Mouse (Mus musculus) left cerebral cortex, postnatal 4 days (tissue): Measurements from ENCODE around the gene Cd28. TPM values are rescaled to one million over a fixed set of nuclear protein-coding genes. Genes with fewer than 3 reads are reported as not detected.
"Not testable (repeated sequence)": the region's sequence is repeated elsewhere in the genome, so short reads cannot be mapped to it uniquely, and the experiment has no call there.

Source experiments
- DNase-seq: peaks from one replicate; pipeline ENCODE4 v3.0.0-alpha.2; 2022
- intact Hi-C: fragments of 180-260 bp; cut with DNase I; formaldehyde crosslinking; loops from one replicate; pipeline ENCODE4 v1.15.1; 2025
- total RNA-seq, 2 experiments: library from RNA; stranded (reverse); gene quantifications; 2 replicates each; pipeline ENCODE4 v1.2.3; 2021

Gene Cd28
- total RNA-seq, 2 experiments from 2014 or later, result 0.12 TPM; not detected in 1

GRCm38 (mm10) chr1:60793717-60794116 is 77.1 kb downstream of the Cd28 start:
- intact Hi-C loops, result no loop called here
- no peak for DNase-seq

- no peak for DNase-seq
- intact Hi-C loops, result no loop called here
Observed at GRCm38 (mm10) chr1:60795677-60796205, 79.1 kb downstream of the Cd28 start.

DNA sequence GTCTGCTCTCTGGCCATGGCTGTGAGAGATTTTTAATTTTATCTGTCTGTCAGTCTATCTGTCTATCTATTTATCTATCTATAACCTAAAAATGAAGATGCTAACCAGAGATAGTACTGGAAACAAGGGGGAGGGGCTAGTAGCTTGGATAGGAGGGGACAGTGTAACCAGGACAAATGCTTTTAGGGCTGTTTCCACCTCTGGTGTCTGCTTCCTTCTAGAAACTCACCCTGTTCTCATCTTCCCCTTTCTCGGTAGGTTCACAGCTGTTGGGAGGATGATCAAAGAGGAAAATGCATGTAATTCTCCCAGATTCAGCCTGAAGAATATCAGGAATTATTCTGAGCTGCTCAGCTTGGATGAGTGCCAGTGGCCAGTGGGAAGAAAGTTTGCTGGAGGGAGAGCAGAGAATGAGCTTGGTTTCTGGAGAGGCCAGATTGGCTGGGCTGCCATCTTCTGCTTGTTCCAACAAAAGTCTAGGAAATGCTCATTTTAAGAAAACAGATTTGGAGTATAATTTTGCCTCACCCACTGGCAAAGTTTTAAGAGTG is 83.3 kb downstream of the Cd28 start:
- DNase-seq, result peak; percentile 20

GRCm38 (mm10) chr1:60801210-60801671 is 84.6 kb downstream of the Cd28 start:
- DNase-seq, result no peak
- intact Hi-C loops, result no loop called here

More for the DNA sequence above, 83.3 kb downstream of the Cd28 start:
- intact Hi-C loops, result no loop called here

DNA sequence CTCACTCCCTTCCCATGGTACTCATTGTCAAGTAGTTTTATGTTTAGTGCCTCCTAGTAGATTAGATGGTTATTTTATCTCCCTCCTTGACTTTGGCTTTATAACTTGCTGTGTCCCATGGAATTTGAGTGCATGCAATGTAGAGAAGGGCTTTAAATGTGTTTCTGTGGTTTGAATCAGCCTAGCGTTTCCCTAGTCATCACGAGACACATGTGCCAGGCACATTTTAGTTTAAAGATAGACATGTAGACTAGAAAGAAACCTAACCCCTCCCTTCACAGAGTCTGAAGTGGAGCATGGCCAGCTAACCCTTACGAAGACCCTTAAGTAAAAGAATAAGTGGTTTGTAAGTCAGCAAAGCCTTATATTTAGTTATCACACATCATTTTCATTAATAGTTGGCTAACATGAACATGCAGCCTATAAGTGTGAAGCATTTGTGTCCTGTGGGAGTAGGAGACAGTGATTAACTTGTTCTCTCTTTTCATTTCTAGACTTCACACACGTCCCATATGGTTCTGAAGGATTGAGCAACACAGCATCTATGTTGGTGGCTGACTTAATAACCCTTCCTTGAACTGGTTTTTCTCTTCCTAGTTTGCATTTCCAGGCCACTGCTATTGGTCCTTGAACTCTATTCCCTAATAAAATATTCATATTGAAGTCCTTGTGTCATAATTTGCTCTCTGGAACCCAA is 86.7 kb downstream of the Cd28 start:
- intact Hi-C loops, result no loop called here
- DNase-seq, result no peak

DNA sequence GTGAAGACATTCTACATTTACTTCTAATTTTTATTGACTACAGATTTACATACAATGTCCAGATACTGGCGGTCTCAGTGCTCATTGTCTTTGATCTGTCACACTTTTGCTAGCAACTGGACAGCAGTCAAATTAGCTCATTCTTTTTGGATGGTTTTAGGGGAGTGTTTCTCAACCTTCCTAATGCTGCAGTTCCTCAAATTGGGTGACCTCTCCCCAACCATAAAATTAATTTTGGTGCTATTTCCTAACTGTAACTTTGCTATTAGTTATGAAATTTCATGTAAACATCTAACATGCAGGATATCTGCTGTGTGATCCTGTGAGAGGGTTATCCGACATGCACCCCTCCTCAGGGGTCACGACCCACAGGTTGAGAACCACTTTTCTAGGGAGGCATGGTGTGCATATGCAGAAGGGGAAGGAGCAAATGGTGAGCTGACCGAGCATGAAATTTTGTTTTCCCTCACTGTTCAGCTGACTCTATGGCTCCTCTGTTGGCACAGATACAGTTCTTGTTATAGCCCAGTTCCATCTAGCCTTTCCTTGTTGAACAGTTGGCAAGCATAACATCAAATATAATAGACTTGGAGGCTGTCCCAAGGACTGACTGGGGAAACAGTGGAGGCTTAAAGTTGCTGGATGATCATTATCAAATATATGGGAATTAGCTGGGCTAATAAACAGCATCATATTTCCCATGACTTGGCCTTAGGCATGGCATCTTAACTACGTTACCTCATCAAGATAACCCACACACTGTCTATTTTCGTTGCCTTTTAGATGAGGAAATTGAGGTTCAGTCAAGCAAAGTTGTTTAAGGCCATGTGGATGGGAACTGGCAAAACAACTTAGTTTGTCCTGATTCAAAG is 87.5 kb downstream of the Cd28 start:
- peak; percentile 6 for DNase-seq
- intact Hi-C loops, result no loop called here

DNA sequence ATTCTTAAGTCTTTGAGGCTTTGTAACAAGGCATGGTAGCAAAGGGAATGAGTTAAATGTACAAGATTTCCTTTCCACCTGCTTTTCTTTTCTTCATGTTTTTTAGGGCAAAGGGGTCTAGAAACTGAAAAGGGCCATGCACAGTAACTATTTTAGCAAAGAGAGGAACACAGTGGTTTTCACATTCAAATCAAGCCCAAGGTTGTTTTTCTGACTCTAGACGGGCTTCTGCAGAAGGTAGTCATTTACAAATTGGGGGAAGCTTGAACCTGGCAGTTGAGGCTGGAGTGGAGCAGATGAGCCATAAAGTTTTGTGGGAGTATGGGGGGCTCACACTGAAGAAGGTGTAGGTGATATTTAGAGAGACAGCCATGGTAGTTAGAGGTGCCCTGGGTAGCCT is 88.6 kb downstream of the Cd28 start:
- intact Hi-C loops, result no loop called here
- no peak for DNase-seq

- intact Hi-C loops, result no loop called here
- DNase-seq, result no peak
Observed at GRCm38 (mm10) chr1:60807748-60808147, 91.1 kb downstream of the Cd28 start.

DNA sequence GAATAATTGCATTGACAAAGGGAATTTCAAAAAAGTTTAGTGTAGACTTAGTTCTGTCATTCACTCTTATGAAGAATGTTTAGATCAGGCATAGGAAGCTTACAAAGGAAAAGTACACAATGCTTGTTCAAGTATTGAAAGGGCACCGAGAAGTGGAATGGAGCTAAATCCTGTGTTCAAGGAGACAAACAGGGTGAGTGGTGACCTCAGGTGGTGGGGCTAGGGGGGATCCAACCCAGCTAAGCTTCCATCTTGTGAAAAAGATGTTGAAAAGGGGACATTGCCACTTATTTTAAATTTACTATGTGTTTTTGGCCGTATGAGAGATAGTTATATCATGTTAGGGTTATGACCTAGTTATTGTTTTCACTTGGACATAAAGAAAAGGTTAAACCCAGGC is 91.9 kb downstream of the Cd28 start:
- intact Hi-C loops, result no loop called here
- no peak for DNase-seq

GRCm38 (mm10) chr1:60809166-60809565 is 92.6 kb downstream of the Cd28 start:
- intact Hi-C loops, result no loop called here
- DNase-seq, result peak; percentile 5

- DNase-seq, result no peak
Observed at GRCm38 (mm10) chr1:60810821-60811220, 94.2 kb downstream of the Cd28 start.

GRCm38 (mm10) chr1:60811998-60812397 is 95.4 kb downstream of the Cd28 start:
- no peak for DNase-seq
- intact Hi-C loops, result no loop called here

More at GRCm38 (mm10) chr1:60810821-60811220, 94.2 kb downstream of the Cd28 start:
- intact Hi-C loops, result no loop called here

DNA sequence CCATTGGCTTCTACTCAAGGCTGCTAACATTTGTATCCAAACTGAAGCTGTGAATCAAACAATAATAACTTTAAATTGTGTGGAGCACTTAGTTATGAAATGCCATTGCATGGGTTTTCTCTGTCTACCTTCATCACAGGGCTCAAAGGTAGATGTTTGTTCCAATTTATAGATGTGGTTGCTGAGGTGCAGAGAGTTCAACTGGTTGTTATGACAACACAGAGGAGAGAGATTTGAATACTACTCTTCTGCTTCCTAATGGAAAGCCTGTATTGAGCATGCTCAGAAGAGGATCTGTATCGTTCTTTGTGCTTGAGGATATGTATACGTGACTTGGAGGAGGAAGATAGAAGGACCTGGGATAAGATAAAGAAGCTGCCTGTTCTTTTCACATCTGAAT is 96.8 kb downstream of the Cd28 start:
- intact Hi-C loops, result no loop called here
- no peak for DNase-seq

- no peak for DNase-seq
- intact Hi-C loops, result no loop called here
Observed at GRCm38 (mm10) chr1:60815912-60816311, 99.3 kb downstream of the Cd28 start.

GRCm38 (mm10) chr1:60818491-60818890 is 101.9 kb downstream of the Cd28 start:
- DNase-seq, intact Hi-C loops: not testable (repeated sequence)

GRCm38 (mm10) chr1:60819993-60820392 is 103.4 kb downstream of the Cd28 start:
- DNase-seq, result no peak
- intact Hi-C loops, result no loop called here

- DNase-seq, result no peak
- intact Hi-C loops, result no loop called here
Observed at GRCm38 (mm10) chr1:60820981-60821380, 104.4 kb downstream of the Cd28 start.

DNA sequence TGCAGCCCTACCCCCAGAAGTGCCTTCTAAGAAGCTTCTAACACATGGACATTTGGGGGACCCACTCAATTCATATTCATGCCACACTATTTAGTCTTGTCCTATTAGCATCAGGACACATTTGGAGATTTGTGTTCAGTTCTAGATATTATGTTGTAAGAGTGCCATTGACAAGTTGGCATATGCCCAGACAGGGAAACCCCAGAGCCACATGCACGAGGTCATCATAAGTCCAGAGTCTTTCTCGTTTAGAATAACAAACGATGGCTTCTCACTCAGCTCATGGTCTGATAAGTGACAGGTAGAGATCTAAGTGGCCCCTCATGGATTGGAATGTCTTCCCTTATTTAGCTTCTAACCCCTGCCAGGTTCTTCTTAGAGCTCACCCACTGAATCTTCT is 105.0 kb downstream of the Cd28 start:
- intact Hi-C loops, result no loop called here
- no peak for DNase-seq
